Mouse (Mus musculus) ES-E14 (cell line): ENCODE measurements around the gene Gm3404.
"Not testable (repeated sequence)": the region's sequence is repeated elsewhere in the genome, so short reads cannot be mapped to it uniquely, and the experiment has no call there.

Source experiments
- CHD2 ChIP-seq: IDR thresholded peaks from 2 replicates; pipeline ENCODE4 v1.6.1; 2014; ENCODE audit warnings: mild to moderate bottlenecking, low read depth, low read length, inconsistent platforms
- HCFC1 ChIP-seq: IDR thresholded peaks from 2 replicates; pipeline ENCODE4 v1.6.1; 2012; ENCODE audit warnings: low read length, inconsistent platforms, borderline replicate concordance; ENCODE audit not compliant: insufficient read depth
- MAFK ChIP-seq: IDR thresholded peaks from 2 replicates; pipeline ENCODE4 v1.6.1; 2014; ENCODE audit warnings: mild to moderate bottlenecking, low read depth, low read length, inconsistent platforms; ENCODE audit not compliant: insufficient read depth
- ZNF384 ChIP-seq: IDR thresholded peaks from 2 replicates; pipeline ENCODE4 v1.6.1; 2012; ENCODE audit warnings: low read depth, low read length, inconsistent platforms

DNA sequence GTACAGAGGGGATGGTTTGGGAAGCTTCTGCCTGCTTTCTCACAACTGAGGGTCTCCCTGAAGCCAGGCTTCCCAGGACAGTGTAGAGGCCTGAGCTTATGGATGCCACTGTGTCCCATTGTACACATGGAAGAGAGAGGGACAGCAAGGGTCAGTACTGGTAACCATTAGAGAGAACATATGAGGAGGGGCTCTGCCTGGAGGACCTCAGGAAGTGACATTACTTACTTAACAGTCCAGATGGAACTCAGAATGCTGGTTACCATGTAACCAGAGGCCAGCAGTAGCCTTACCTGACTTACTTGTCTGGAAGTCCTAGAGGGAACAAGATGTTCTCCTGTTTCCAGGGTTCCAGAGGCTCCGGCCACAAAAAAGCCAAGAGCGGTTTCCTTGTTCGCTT lies 11.7 kb downstream of the Gm3404 start, which contains the start of gene Gm3409:
- not testable (repeated sequence) for TF ChIP-seq ZNF384, CHD2, HCFC1, MAFK
